Mouse (Mus musculus): ENCODE measurements around the gene Rbfox1. TPM values are rescaled to one million over a fixed set of nuclear protein-coding genes. Genes with fewer than 3 reads are reported as not detected.

Rbfox1 gene
- total RNA-seq, 2 experiments from 2014 or later, result not detected

DNA sequence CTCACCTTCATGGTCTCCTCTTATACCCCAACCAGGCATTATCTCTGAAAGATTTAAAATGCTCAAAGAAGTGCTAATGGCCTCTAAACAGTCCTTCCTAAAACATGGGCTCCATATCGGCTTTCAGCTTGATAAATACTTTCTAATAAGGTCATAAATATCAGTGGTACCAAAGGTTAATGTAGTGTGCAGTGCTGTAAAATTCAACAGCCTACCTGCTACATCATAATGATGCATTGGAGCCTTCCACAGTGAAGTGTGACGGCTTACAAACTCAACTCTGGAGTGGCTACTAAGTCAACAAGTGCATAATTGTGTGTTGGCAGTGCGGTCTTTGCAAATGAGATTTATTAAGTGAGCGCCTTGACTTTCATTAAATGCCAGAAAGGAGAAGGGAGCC is 1366.5 kb downstream of the Rbfox1 start:
- no peak for ATAC-seq (replicated peaks; ENCODE audit: poor library complexity, severe bottlenecking)

DNA sequence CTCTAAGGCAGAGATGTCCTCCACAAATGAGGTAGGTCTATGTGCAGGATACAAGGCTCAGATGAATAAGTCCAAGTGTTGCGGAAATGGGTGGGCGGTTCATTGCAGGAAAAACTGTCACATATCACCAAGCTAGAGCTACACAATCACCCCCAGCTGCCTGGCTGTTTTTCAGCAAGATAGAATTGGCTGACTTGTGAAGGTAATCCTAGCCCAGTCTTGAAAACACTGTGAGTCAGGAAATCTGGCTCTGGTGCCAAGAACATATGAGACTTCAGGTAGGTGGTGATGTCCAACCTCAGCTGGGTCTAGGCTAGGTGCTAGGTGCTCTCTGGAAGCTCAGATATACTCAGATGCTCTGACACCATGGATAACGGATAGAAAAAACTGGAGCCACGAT is 1372.2 kb downstream of the Rbfox1 start:
- ATAC-seq (replicated peaks; ENCODE audit: poor library complexity, severe bottlenecking), result no peak

DNA sequence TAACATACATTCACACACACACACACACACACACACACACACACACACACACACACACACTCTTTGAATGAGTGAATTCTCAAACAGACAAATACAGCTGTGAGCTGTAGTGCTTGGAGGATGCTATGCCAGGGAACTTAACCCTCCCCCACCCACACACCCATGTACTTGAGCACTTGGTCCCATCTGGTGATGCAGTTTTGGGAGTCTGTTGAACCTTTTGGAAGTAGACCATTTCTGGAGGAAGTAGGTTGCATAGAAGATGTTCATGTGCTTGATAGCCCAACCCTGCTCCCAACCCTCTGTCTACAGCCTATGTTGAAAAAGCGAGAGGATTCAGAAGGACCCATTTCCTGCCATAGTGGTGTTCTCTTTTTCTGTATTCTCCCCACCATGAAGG is 1378.1 kb downstream of the Rbfox1 start:
- no peak for ATAC-seq (replicated peaks; ENCODE audit: poor library complexity, severe bottlenecking)

DNA sequence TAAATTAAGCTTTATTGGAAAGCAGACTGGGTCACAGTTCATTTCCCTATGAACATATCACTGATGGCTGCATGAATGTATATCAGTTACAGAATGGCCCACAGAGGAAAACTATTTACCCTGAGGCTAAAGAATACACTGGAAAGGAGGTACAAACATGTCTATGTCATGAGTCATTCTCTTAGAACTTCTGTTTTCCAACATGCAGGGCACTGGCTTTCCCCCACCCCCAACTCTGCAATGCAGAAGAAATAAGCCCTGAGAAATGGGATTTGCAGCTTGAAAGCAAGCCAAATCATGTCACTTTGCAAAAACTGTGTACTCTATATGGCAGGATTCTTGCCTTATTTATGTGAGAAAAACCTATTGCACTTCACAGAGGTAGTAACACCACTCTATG is 1380.6 kb downstream of the Rbfox1 start:
- ATAC-seq (replicated peaks; ENCODE audit: poor library complexity, severe bottlenecking), result no peak

DNA sequence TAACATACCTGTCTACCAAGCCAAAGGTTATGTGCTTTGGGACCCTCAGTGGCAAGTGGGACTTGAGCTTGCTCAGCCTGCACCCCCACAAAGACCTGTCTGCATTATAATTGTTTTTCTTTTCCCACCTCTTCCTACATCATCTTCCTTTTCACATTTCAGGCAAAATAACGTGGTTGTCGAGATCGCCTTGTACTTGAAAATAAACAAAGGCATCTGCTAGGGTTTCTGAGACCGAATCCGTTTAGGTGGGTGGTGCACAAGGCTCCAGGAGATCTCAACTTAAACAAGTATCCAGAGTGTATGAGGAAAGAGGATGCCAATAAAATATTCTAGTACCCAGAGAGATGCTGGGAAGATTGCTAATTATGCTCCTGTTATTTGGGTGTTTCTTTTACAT is 1390.3 kb downstream of the Rbfox1 start:
- no peak for ATAC-seq (replicated peaks; ENCODE audit: poor library complexity, severe bottlenecking)

DNA sequence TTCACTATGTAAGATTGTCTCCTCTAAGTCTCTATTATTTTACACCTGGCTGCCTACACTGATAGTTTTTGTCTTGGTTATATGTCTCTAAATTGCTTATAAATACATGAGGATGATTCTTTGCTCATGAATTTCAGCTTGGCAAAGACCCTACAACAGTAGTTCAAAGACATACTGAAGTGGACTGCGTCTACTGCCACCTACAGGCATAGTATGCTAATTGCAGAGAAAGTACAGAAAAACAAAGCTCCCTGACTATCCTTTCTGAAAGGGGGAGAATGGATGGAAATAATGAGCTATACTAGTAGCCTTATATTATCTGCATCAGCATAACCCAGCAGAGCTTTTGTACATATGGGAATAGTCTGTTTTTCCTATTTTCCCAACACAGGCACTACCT is 1390.7 kb downstream of the Rbfox1 start:
- ATAC-seq (replicated peaks; ENCODE audit: poor library complexity, severe bottlenecking), result no peak

DNA sequence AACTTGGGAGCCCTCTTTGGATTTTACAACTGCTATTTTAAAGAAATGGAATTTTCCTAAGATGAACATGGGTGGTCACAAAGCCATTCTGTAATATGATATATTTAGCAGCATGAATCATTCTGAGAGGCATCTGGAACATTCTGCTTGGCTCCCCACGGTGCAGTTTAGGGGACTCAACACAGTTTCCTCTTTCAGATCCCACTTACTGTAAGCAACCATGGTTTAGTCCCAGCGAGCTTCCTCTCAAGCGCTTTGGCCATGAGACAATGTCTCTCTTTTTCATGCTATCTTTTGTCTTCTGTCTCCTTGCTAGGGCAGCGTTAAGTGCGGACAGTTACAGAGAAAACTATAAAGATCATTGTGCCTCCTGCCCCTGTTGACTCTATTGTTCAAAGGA is 1394.4 kb downstream of the Rbfox1 start:
- no peak for ATAC-seq (replicated peaks; ENCODE audit: poor library complexity, severe bottlenecking)

DNA sequence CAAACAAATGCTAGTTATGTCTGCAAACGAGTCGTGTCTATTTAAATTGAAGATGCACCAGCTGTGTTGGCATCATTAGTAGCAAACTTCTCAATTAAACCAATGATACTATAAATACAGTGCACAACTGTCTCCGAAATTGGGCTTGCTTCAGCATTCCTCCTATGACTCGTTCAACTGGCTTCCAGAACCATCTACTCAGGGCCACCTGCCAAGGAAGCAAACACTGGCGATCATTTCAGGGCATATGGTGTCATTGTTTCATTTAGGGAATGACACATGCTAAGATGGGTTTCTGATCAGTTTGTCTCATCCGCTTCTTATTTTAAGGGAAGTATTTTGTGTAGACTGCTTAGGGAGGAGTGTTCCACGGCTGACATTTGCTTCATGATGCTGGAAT is 1397.1 kb downstream of the Rbfox1 start:
- no peak for ATAC-seq (replicated peaks; ENCODE audit: poor library complexity, severe bottlenecking)

DNA sequence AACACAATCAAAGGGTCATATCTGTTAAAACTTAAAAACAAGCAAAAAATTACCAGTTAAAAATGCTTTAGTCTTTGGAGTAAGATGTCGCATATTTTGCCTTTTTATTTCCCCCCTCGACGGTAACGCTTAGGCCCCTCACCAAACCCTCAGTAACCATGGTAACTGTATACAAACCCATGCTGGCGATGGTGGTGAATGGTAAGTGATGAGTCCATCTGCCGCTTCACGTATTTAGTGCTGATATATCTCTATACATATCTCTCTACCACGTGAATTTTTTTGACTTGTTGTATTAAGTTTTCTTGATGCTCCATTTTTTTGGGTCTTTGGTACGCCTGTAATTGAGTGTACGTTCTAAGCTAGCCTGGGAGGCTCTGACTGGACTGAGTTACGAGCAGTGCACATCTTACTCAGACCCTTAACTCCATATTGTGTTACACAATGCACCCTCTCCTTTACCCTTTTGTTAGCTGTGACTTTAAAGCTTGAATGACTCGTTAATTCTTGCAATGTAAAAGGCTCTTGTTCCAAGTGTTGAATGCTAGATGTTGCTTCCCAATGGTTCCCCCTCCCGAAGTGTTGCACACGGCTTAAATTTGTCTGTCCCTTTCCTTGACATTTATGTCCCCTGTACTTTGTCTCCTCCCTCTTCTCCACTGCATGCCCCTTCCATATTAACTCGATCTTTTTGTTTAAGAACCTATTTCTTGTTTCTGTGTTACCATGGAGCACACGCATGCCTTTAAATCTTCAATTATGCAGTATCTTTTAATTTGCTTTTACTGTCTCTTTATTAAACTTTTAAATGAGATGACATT is 1408.0 kb downstream of the Rbfox1 start:
- ATAC-seq (replicated peaks; ENCODE audit: poor library complexity, severe bottlenecking), result no peak

DNA sequence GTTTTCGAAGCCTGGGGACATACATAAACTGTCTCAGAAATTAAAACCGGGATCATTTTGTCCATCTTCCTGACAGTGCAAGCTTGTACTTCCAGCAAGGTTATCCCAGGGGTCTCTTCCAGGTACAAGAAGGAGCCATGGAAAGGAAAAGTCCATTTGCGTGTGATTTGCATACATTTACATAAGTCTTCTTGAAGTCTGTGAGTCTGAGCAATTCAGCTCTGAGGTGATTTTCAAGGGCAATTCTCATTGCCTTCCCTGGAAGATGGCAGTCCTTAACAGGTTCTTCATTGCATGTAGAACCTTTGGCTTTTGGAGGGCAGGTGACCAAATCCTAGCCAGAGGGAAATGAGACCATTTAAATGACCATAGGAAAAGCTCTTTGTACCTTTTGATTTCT is 1417.3 kb downstream of the Rbfox1 start:
- no peak for ATAC-seq (replicated peaks; ENCODE audit: poor library complexity, severe bottlenecking)

DNA sequence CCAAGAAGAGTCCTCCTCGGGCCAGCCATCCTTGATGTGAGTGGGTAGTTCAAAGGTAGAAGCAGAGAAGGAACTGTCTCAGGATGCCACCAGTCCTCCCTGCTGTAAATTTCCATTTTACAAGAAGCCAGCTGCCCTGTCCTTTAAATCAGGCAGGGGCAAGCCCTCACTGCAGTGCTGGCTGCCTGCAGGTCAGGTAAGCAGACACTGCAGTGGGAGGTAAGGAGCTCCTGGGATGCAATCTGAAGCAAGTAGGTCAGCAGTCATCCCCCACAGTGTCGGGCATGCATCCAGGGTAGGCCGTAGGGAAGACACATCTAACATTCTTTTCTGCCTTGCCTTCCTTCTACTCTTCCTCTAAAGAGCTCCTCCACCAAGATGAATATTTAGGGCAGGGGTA is 1444.0 kb downstream of the Rbfox1 start:
- no peak for ATAC-seq (replicated peaks; ENCODE audit: poor library complexity, severe bottlenecking)

DNA sequence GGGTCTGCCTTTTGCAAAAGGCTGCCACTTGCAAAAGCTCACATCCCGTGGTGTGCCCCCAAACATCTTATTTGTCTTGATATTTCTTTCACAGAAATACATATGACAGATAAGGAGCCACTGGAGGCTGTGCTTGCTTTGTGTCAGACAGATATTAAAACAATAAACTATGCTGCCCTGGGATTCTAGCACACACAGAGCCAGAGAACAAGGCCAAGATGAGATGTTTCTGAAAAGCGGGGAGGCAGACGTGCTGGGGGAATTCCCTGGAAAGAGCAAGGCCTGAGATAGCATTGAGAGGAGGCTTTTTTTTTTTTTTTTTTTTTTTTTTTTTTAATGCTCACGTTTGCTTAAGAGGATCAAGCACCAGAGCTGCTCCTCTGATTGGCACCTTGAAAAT is 1456.0 kb downstream of the Rbfox1 start:
- no peak for ATAC-seq (replicated peaks; ENCODE audit: poor library complexity, severe bottlenecking)

DNA sequence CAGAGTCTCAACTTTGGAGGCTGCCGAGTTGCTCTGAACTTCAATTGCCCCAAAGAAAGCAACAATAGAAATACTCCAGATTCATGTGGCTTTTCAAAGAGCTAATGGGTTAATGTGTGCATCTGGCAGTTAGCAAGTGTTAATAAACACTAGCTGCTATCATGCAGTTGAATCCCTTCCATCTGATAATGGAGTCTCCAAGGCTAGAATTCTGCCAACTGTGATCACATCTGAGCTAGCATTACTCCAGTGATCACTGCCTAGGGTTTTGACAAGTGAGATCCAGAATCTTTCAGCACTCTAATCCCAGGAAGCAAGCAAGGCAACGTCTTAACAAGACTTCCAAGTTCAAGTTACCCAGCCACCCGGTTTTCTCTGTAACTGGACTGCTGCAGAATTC is 1460.1 kb downstream of the Rbfox1 start:
- ATAC-seq (replicated peaks; ENCODE audit: poor library complexity, severe bottlenecking), result no peak

DNA sequence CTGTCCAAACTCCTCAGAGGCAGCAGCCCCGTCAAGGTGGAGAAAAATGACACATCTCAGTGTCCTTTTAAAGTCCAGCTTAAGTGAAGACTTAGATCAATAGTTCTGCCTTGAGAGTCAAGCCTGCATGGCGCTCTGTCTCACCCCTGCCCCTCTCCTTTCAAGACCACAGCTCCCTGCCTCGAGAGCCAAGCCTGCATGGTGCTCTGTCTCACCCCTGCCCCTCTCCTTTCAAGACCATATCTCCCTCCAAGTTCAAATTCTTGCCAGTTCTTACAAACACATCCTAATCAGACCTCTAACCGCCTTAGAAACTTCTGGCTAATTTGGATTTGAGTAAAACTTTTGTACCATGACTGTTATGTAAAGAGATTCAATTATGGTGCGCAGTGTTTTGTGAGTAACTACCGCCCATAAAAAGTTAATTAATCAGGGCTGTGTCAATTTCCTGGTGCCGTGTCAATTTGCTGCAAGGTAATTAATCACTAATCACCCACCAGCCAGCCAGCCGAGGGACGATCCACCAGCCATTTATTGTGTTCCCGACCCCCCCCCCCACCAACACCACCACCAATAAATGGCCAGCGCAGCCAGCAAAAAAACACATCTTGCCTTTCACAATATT is 1461.0 kb downstream of the Rbfox1 start:
- no peak for ATAC-seq (replicated peaks; ENCODE audit: poor library complexity, severe bottlenecking)

DNA sequence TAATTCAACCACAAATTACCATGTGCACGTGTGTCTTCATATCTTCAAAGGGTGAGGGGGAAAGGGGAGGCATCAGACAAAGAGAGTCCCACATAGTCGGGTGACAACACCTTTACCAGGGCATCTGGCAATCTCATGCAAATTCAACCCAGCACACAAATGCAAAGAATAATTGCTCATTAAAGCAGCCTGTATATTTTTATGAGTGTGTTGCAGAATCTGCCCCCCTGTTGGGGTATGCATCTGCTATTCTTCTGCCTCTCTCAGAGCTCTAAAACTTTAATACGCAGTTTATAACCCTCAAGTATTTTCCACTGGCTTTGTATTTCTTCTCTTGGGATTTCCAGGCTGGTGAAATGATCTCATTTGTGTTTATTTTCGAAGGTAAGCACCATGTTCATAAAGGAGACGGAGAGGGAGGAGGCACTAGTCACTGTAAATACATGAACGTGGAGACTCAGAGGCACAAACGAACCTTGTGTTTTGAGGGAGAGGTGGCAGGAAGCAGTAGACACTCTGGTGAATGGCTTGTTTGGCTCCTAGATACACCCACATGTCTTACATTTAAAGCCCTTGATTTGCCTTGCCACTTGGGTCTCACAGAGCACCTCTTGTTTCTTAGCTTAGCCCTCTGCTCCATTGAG is 1462.5 kb downstream of the Rbfox1 start:
- no peak for ATAC-seq (replicated peaks; ENCODE audit: poor library complexity, severe bottlenecking)

DNA sequence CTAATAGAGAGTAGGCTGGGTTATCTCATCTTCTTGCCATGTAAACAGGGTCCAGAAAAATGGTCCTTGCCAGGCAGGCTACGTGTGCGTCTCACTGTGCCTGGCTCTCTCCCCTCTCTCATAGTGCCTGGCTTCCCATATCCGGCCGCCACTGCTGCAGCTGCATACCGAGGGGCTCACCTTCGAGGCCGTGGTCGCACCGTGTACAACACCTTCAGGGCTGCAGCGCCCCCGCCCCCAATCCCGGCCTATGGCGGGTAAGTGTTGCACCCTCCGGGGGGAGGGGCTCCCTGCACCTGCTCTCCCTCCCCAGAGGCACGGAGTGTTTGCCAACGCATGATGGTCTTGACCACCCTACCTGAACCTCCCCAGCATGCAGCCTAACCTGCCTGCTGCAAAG is 1467.7 kb downstream of the Rbfox1 start:
- ATAC-seq (replicated peaks; ENCODE audit: poor library complexity, severe bottlenecking), result no peak

DNA sequence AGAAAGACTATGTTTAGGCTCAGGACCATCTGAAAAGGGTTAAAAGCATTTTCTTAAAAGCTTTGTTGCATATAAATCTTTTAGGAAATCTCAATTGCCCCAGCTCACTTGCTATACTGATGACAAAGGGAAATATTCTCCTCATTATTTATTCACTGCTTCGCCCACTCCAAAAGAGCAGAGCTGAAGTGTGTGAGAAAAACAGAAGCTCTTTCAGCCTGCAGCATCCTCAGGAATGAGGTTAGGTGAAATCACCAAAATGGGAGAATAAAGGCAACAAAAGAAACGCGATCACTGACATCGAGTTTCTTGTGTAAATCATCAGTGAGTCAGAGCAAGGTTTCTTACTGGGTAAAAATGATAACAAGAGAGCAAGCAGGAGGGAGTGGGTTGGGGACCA is 1469.0 kb downstream of the Rbfox1 start:
- no peak for ATAC-seq (replicated peaks; ENCODE audit: poor library complexity, severe bottlenecking)

DNA sequence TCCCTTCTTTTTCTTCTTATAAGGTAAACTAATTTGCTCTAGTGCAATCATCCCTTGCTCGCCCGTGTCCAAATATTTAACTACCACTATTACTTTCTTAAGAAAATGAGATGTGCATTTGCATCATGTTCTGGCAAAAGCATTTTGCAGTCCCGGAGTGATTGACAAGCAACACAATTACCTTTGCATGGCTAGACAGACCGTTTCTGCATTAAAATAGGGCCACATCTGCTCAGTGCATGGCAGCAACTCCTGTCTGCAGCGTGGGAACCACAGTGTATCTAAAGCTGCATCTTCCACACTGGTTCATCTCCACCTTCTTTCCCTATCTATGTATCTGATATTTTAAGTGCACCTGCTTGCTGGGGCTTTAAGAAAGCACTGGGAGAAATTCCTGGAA is 1473.9 kb downstream of the Rbfox1 start:
- no peak for ATAC-seq (replicated peaks; ENCODE audit: poor library complexity, severe bottlenecking)

DNA sequence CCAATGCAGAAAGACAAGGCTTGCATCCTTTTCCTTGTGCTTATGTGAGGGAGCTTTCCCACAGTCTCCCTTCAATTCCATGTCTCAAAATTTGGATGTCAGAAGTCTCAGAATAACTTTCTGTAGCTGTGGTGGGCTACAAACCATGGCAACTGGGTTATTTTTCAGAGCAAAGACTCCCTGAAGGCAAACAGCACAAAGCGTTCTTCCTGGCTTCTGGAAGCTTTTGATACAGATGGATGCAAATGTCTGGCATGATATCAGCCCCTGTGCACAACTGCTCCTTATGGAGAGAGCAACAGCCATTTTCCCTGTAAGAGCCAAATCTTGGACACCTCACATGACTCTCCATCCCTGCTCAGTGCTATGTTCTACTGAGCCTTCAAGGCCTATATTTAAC is 1475.6 kb downstream of the Rbfox1 start:
- no peak for ATAC-seq (replicated peaks; ENCODE audit: poor library complexity, severe bottlenecking)

DNA sequence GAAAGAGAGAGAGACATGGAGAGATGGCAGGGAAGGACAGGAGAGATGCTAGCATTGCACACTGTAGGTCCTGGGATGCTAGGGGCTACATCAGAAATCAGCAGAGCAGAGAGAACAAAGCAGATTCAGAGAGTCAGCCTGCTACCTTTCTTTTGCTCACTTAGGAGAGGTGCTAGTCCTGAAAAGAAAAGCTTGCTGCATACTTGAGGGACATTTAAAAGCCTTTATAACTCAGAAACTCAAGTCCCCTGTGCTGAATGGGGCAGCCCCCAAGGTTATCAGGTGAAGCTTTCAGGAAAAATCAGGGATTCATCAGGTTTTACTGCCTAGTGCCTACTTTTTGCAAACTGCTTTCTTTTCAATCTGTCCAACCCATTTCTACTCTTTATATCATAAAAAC is 1480.7 kb downstream of the Rbfox1 start:
- ATAC-seq (replicated peaks; ENCODE audit: poor library complexity, severe bottlenecking), result no peak

DNA sequence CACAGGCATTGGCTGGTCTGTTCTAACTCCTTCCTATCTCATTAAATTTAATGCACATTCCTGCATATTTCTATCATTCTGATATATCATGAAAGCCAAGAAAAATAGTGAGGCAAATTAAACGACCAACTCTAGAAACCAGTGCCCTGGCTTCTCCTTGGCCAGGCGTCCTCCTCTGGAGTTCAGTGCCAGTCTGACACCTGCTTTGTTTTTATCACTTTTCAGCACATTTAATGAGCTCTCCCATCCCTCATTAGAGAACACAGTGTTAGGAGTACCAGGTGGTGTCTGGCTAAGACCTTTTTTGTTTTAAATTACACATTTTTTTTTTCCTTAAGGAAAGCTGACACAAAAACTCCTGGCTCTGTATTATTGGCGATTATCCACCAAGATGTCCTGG is 1489.0 kb downstream of the Rbfox1 start:
- no peak for ATAC-seq (replicated peaks; ENCODE audit: poor library complexity, severe bottlenecking)

DNA sequence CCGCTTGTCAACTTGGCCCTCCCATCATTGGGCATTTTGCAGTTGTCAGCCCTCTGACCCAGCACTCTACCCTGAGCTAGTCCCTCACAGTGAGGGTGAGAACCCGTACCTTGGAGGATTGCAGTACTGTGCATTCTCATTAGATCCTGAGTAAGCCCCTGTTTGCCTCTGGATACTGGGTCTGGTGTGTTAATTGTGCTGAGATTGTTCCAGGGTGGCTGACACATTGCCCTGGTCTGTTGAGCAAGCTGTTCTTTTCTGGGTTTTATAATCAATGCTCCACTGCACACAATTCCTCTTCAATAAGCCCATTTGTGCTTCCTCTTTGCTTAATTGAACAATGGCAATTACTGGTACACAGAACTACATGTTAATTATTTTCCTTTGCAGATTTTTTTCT is 1489.5 kb downstream of the Rbfox1 start:
- no peak for ATAC-seq (replicated peaks; ENCODE audit: poor library complexity, severe bottlenecking)
